ENCODE assay signal across 8 mouse cellular contexts in the genomic region with DNA sequence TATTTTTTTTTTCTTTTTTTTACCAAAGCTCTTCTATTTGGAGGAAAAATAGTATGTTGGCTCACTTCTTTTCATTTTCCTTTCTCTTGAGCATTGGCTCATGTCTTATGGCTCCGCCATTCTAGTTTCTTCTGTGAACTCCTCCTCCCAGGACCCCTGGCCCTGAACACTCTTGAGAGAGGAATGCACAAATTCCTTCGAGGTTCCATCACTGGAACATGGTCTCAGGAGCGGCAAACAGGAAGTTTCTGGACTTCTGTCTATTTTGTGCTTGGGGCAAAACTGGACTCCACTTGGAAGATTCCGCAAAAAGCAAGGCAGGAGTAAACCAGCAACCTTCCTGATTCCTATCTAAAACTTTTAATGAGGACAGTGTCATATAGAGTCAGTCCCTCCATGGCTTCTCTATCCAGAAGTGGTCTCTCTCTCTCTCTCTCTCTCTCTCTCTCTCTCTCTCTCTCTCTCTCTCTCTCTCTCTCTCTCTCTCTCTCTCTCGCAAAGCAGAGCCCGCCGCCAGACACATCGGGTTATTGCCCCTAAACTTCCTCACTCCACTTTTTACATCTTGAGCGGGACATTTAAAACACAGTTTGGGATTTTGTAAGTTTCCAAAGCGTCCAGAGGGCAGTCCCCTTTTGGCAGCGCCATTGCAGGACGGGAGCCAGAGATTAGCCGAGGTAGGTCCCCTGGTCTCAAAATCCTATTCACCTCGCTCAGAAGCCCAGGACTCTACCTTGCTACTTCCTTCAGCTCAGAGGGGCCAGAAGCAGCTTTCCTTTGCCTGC. TPM values are rescaled to one million over a fixed set of nuclear protein-coding genes. Genes with fewer than 3 reads are reported as not detected.
DNase-seq lines count a peak whose midpoint lies in the region; ATAC-seq and TF ChIP-seq lines count a peak whose summit lies in the region.

Gene Ube2e3 (plus strand): TSS at position 399 of the 785 bp plus-strand sequence.

- no peaks in the 10 kb centered on the region for H3K27me3 ChIP-seq in erythroblast, embryonic 14.5 days (ENCODE audit: control insufficient read depth)
- H3K27me3 ChIP-seq in heart, postnatal 0 days (ENCODE audit: control insufficient read depth, insufficient read depth, low read length) = no peaks in the 10 kb centered on the region
- no peaks in the 10 kb centered on the region for H3K27me3 ChIP-seq in midbrain, postnatal 0 days (ENCODE audit: insufficient read depth, low read length)

- peaks cover 57% of the 10 kb centered on the region for H3K4me1 ChIP-seq in erythroblast, embryonic 14.5 days (ENCODE audit: control insufficient read depth)
- H3K4me1 ChIP-seq in heart, postnatal 0 days (ENCODE audit: control insufficient read depth, insufficient read depth) = peaks cover 13% of the 10 kb centered on the region; the same call in 1 of the 2 replicates
- no peaks in the 10 kb centered on the region; the same call in 1 of the 2 replicates for H3K4me1 ChIP-seq in midbrain, postnatal 0 days (ENCODE audit: insufficient read depth, low read length)

- H3K9me3 ChIP-seq in erythroblast, embryonic 14.5 days (ENCODE audit: control insufficient read depth, low read length) = no peaks in the 10 kb centered on the region
- no peaks in the 10 kb centered on the region for H3K9me3 ChIP-seq in heart, postnatal 0 days (replicated peaks; ENCODE audit: control insufficient read depth, low read length)
- H3K9me3 ChIP-seq in midbrain, postnatal 0 days (ENCODE audit: low read length) = no peaks in the 10 kb centered on the region

- peak within 1 kb of the TSS; percentile 90 for H3K4me2 ChIP-seq in heart, postnatal 0 days (ENCODE audit: low read depth, low read length)
- H3K4me2 ChIP-seq in midbrain, postnatal 0 days (ENCODE audit: low read depth, low read length, poor library complexity, severe bottlenecking) = peak within 1 kb of the TSS; percentile 82

- H3K4me3 ChIP-seq in erythroblast, embryonic 14.5 days (replicated peaks) = peak within 1 kb of the TSS; percentile 91
- H3K4me3 ChIP-seq in heart, postnatal 0 days (ENCODE audit: low read depth, low read length) = peak within 1 kb of the TSS; percentile 96
- H3K4me3 ChIP-seq in midbrain, postnatal 0 days (ENCODE audit: low read depth, low read length) = peak within 1 kb of the TSS; percentile 64

- TF ChIP-seq CTCF in heart, postnatal 0 days (IDR thresholded peaks at IDR 0.05; ENCODE audit: low read depth) = no peak
- TF ChIP-seq CTCF in midbrain, postnatal 0 days (IDR thresholded peaks at IDR 0.05) = no peak

- DNase-seq in cerebellum, adult 11-12 months = peak; percentile 15
- no peak for DNase-seq in cerebellum, postnatal 36 days
- DNase-seq in Muller cell, postnatal 12 days (ENCODE audit: inconsistent ontology term) = peak; percentile 61
- DNase-seq in heart, postnatal 0 days (ENCODE audit: low spot score) = no peak
- DNase-seq in left cerebral cortex, postnatal 25 days (ENCODE audit: low spot score in 2 of 2) = no peak
- no peak for DNase-seq in midbrain, postnatal 0 days (ENCODE audit: low spot score)
- no peak for DNase-seq in spleen, postnatal 10 days (ENCODE audit: low spot score in 2 of 2)

- 10% methylated on average over 14 of the region's 14 CpGs for WGBS in heart, postnatal 0 days
- 19% methylated on average over 14 of the region's 14 CpGs for WGBS in midbrain, postnatal 0 days

- peaks cover 29% of the 10 kb centered on the region for H3K36me3 ChIP-seq in erythroblast, embryonic 14.5 days (ENCODE audit: control insufficient read depth)
- H3K36me3 ChIP-seq in heart, postnatal 0 days (replicated peaks; ENCODE audit: control insufficient read depth, insufficient read depth, low read length) = no peaks in the 10 kb centered on the region
- no peaks in the 10 kb centered on the region; the same call in 1 of the 2 replicates for H3K36me3 ChIP-seq in midbrain, postnatal 0 days (ENCODE audit: insufficient read depth, low read length)

- H3K9ac ChIP-seq in heart, postnatal 0 days (replicated peaks; ENCODE audit: low read depth, low read length) = peak within 1 kb of the TSS; percentile 98
- H3K9ac ChIP-seq in midbrain, postnatal 0 days (replicated peaks; ENCODE audit: low read length, poor library complexity, severe bottlenecking) = peak within 1 kb of the TSS; percentile 87

- peak within 1 kb of the TSS; percentile 98 for H3K27ac ChIP-seq in heart, postnatal 0 days (ENCODE audit: low read depth)
- peak within 1 kb of the TSS; percentile 83 for H3K27ac ChIP-seq in midbrain, postnatal 0 days (ENCODE audit: low read depth, low read length)

- no peak for TF ChIP-seq EP300 in heart, postnatal 0 days (IDR thresholded peaks at IDR 0.05; ENCODE audit: low read depth)

- intact Hi-C loops in left cerebral cortex, postnatal 25 days (cut with DNase I) = loop anchor here (2.0 kb wide), 2 partner anchors 267 to 589 kb away; partner anchors contain the start of genes Cerkl and Neurod1

- no peak for ATAC-seq in heart, postnatal 0 days (ENCODE audit: insufficient read depth, low read depth)
- no peak for ATAC-seq in midbrain, postnatal 0 days (ENCODE audit: low FRiP score)

RNA-seq across cellular contexts. Expression of gene Ube2e3, which starts in this region (rescaled TPM):
- polyA plus RNA-seq in erythroblast, embryonic 14.5 days (2012) = 26.8 and 37.8 TPM in 2 replicates
- total RNA-seq in heart, postnatal 0 days (2014; rRNA removed; ENCODE audit: low replicate concordance) = 83.4 and 126 TPM in 2 replicates
- polyA plus RNA-seq in heart, postnatal 0 days (2015; fragmentation: Nextera tagmentation; extraction: Ambion mirVana) = 95.2 and 101 TPM in 2 replicates
- total RNA-seq in left cerebral cortex, postnatal 25 days (2021) = 100 to 1,000 TPM; 106 to 121 TPM
- total RNA-seq in midbrain, postnatal 0 days (2014; rRNA removed) = 196 and 228 TPM in 2 replicates
- 179 and 200 TPM in 2 replicates for polyA plus RNA-seq in midbrain, postnatal 0 days (2015; fragmentation: Nextera tagmentation; extraction: Ambion mirVana)

Comparison
In these comparisons a context has a peak if more than half of its experiments do, and no peak if none do; other contexts are left out.
1. DNase-seq: peak in cerebellum, adult 11-12 months (single experiment) and Muller cell, postnatal 12 days (single experiment); none in cerebellum, postnatal 36 days (0 of 2), heart, postnatal 0 days (single experiment), left cerebral cortex, postnatal 25 days (0 of 2), midbrain, postnatal 0 days (single experiment) and spleen, postnatal 10 days (0 of 2).
2. Peak in every context shown above with its lines, with median percentiles within 50 percentile points of each other: H3K4me3 ChIP-seq.